Mouse (Mus musculus): Measurements from ENCODE around the gene Ccnq.

GRCm38 (mm10) chr11:78770436-78770835, 18.9 kb upstream of the Ccnq start:
- TF ChIP-seq MAFK (IDR thresholded peaks at IDR 0.05; ENCODE audit: insufficient replicate concordance, low read length), result no peak
- TF ChIP-seq CTCF (conservative IDR thresholded peaks at IDR 0.05 in 1 of 2, IDR thresholded peaks at IDR 0.05 in 1 of 2; ENCODE audit: low read depth in 2 of 2, low read length in 2 of 2), result no peak
- TF ChIP-seq EP300 (IDR thresholded peaks at IDR 0.05; ENCODE audit: low read length), result no peak
- no peak for TF ChIP-seq GABPA (IDR thresholded peaks at IDR 0.05; ENCODE audit: insufficient replicate concordance, low read depth, low read length)
- TF ChIP-seq POLR2A (IDR thresholded peaks at IDR 0.05; ENCODE audit: low read depth, low read length), result no peak
- no peak for TF ChIP-seq E2F4 (IDR thresholded peaks at IDR 0.05; ENCODE audit: insufficient replicate concordance, low read depth, low read length)
- TF ChIP-seq USF1 (IDR thresholded peaks at IDR 0.05; ENCODE audit: low read depth, low read length), result no peak
- no peak for TF ChIP-seq UBTF (IDR thresholded peaks at IDR 0.05; ENCODE audit: low read depth, low read length)
- no peak for TF ChIP-seq MAX (IDR thresholded peaks at IDR 0.05; ENCODE audit: low read length)
- TF ChIP-seq ELF1 (IDR thresholded peaks at IDR 0.05; ENCODE audit: low read depth, low read length), result no peak
- TF ChIP-seq POLR2AphosphoS2 (IDR thresholded peaks at IDR 0.05; ENCODE audit: low read depth, low read length), result no peak
- no peak for TF ChIP-seq SMC3 (IDR thresholded peaks at IDR 0.05; ENCODE audit: low read depth, low read length)

Data from CH12.LX (cell line).